Mouse (Mus musculus): ENCODE measurements at regions not wholly inside any gene's neighbourhood (a gene's known extent, or its start where the extent isn't known, plus 50 kb on each side); places are given as distances from the start of the nearest gene placed in this dataset.
"Not testable (repeated sequence)": the region's sequence is repeated elsewhere in the genome, so short reads cannot be mapped to it uniquely, and the experiment has no call there.

GRCm38 (mm10) chr2:23928836-23929235 lies 120.4 kb downstream of the Hnmt start:
- DNase-seq: no peak
- intact Hi-C loops (cut with DNase I): loop anchor here (1.0 kb wide), 1 partner anchor 47 kb away; no protein-coding TSS in a partner anchor

DNA sequence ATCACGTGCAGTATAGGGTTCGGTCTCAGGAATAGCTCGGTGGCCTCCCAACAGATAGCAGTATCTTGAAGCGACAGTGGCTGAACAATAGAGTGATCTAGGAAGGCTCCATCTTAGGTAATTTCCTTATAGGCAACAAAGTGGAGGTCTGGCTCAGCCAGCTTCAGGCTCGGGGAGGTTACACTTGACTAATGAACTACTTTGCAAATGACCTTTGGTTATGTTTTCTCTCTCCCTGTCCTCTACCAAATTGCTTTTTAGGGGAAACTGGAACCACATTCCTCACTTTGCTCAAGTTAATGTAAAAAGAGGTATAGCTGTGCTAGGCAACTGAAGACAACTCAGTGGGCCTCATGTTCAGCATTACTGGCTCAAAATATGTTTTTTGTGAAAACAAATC lies 122.3 kb downstream of the Hnmt start:
- DNase-seq: no peak
- intact Hi-C loops (cut with DNase I): no loop called here

DNA sequence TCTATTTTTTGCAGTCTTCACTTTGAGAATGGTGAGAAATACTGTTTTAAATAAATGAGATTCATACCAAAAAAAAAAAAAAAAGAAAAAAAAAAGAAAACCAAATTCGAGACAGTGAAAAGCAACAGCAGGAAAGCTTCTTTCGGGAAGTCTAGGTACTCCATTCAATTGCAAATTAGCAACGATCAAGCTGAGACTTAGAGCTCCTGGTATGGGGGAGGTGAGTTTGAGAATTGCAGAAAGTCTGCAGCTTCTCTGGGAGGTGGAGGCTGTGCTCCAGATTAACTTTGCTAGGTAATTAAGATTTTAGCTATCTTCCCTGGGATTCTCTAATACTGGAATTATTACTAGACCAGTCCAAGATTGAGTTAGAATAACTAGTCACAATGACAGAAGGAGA lies 140.4 kb downstream of the Hnmt start:
- intact Hi-C loops (cut with DNase I); DNase-seq: not testable (repeated sequence)

GRCm38 (mm10) chr2:23906906-23907700 lies 142.1 kb downstream of the Hnmt start:
- intact Hi-C loops (cut with DNase I); DNase-seq: not testable (repeated sequence)

DNA sequence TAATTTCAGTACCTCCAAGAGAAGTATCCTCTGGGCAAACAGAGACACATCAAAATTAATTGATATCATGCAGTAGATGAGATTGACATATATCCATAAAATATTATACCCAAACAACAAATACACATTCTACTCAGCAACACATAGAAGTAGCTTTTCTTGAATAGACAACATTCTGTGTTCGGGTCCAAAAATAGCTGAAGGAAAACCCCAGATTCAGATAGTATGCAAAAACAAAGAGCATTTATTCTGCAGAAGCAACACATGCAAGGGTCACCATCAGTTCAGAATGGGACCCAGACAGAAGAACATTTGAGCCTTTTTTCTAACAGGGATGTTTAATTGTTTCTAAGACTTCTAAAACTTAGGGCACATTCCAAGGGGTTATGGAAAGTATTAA lies 150.1 kb downstream of the Hnmt start:
- intact Hi-C loops (cut with DNase I): no loop called here
- DNase-seq: no peak

GRCm38 (mm10) chr2:23897011-23897410 lies 152.2 kb downstream of the Hnmt start:
- intact Hi-C loops (cut with DNase I): no loop called here
- no peak for DNase-seq

- intact Hi-C loops (cut with DNase I): no loop called here
- DNase-seq: no peak
Observed at GRCm38 (mm10) chr2:23893216-23893615, 156.0 kb downstream of the Hnmt start.

DNA sequence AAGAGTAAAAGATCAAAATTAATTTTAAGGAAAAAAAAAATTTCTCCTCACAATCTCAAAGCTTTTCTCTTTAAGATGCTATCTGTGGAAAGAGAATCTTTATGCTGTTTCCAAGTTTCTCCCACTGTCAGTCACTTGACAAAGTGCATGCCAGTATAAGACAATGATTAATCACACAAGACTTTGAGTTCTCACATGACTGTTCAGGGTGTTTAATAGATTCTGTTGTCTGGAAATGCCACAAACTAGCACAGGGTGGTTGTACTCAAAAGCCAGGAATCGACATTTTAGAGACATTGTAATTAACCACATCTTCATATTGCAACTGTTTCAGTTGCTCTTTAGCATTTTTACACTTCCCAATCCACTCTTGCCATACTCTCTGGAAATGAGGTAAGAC lies 181.8 kb downstream of the Hnmt start:
- no peak for DNase-seq
- intact Hi-C loops (cut with DNase I): no loop called here

DNA sequence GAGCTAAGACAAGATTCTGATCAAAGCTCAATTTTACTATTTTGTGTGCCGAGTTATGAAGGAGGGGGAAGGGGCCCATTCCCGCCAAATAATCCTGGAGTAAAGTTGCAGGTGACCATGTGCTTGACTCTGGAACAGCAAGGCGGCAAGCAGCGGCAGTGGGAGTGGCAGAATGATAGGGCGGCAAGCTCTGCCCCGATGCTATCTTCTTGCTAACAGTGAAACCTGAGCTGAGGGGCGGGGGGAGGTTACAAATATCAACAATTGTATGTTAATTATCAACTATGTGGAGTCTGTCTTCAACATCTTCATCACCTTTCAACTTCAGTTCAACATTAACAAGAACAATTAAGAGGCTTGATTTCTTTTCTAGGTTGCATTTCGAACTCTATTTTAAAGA lies 182.9 kb downstream of the Hnmt start:
- no peak for DNase-seq
- intact Hi-C loops (cut with DNase I): no loop called here

DNA sequence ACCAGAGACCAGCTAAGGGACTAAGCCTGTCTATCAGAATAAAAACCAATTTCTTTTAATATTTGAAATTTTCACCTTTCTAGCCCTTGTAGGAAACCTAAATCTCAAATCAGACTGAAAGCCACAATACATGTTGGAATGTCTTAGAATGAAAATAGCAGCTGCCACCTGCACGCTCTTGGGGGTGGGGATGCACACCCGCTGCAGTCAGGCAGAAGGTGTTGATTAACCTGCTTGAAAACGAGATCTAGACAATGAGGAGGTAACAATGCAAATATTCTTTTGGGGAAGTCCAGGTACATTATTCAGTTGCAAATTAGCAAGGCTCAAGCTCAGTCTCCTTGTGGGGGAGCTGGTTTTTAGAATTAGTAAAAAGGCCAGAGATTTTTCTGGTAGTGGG lies 186.9 kb downstream of the Hnmt start:
- DNase-seq; intact Hi-C loops (cut with DNase I): not testable (repeated sequence)
